18 mouse cellular contexts compared by ENCODE assay signal in the genomic region with DNA sequence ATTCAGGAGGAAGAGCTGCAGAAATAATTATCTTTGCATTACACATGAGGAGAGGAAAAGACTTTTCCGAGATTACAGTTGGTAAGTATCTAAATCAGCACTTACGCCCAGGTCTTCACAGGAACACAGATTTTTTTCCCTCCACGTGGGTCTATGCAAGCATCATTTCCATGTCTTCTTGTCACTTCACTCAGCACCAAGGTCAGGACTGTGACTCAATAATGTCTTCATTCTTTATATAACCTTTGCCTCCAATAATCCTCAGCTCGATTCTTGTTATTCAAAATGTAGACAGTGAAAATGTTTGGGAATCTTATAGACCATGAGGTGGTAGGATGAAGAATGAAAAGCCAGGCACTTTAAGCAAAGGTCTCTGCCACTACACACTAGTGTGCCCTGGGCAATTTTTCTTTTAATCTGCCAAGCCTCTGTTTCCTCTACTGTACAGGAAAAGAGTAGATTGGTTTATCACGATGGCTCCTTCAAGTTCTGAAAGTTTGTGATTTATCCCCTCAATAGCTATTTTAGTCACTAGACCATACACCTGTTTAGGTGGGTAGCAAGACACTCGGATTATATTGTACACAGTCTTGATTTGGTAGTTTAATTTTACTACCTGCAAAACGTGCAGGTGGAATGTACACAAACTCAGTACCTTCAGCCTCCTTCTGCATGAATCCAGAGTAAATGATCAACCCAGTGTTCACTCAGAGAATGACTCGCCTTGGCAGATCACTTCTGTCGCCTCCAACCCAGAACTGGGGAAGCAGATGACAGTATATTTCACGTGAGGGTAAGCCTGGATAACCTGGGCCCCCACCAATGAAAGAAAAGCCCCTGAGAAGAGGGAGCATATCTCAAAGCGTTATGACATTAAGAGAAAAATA.
DNase-seq lines count a peak whose midpoint lies in the region; ATAC-seq and TF ChIP-seq lines count a peak whose summit lies in the region.
"Had no signal": no experiment of that assay in that cellular context is flagged by ENCODE, and none has a peak within 500 bp of the region (broad histone marks: within the 10 kb centered on the region; RNA-seq: fewer than 3 reads in every experiment).

No protein-coding gene starts in this region.

- no peaks in the 10 kb centered on the region for H3K36me3 ChIP-seq in midbrain, embryonic 10.5 days
- no peaks in the 10 kb centered on the region for H3K36me3 ChIP-seq in midbrain, embryonic 15.5 days (replicated peaks)
- no peaks in the 10 kb centered on the region for H3K36me3 ChIP-seq in intestine, embryonic 16.5 days (ENCODE audit: control insufficient read depth, insufficient read depth, low read length)
- H3K36me3 ChIP-seq: embryonic facial prominence, embryonic 10.5 days; heart, embryonic 12.5 days; hindbrain, embryonic 10.5 days had no signal

- no peak for TF ChIP-seq POLR2A in cerebellum, adult 2 months (IDR thresholded peaks at IDR 0.05; ENCODE audit: borderline replicate concordance, insufficient read depth, low read length)

- no peak overlapping the region for H3K27ac ChIP-seq in midbrain, embryonic 10.5 days (replicated peaks)
- H3K27ac ChIP-seq in midbrain, embryonic 15.5 days = no peak overlapping the region
- 0 out of 2 replicates have a peak overlapping the region, but pooled peaks have one; percentile 34 for H3K27ac ChIP-seq in intestine, embryonic 16.5 days (ENCODE audit: low read length)
- H3K27ac ChIP-seq in cerebellum, adult 2 months (ENCODE audit: insufficient read depth, low read length) = no peak overlapping the region
- H3K27ac ChIP-seq: embryonic facial prominence, embryonic 10.5 days; forebrain, embryonic 13.5 days; gastrocnemius, adult 2 months; hindbrain, embryonic 10.5 days had no signal

- H3K27me3 ChIP-seq in midbrain, embryonic 10.5 days (ENCODE audit: low read depth, poor library complexity, severe bottlenecking) = peaks cover 83% of the 10 kb centered on the region
- H3K27me3 ChIP-seq in midbrain, embryonic 15.5 days (replicated peaks) = no peaks in the 10 kb centered on the region
- no peaks in the 10 kb centered on the region for H3K27me3 ChIP-seq in intestine, embryonic 16.5 days (replicated peaks; ENCODE audit: control insufficient read depth, insufficient read depth, low read length)
- no peaks in the 10 kb centered on the region for H3K27me3 ChIP-seq in cerebellum, adult 2 months (ENCODE audit: control insufficient read depth, insufficient read depth, low read length)
- H3K27me3 ChIP-seq: forebrain, embryonic 13.5 days; heart, embryonic 12.5 days had no signal

- peak; percentile 6 for DNase-seq in kidney, adult 9 months
- no peak for DNase-seq in kidney, postnatal 10 days
- peak; percentile 5 for DNase-seq in midbrain, embryonic 10.5 days (ENCODE audit: low spot score)
- peak; percentile 39 for DNase-seq in large intestine, adult 2 months (ENCODE audit: low read depth, low spot score)
- DNase-seq in cerebellum, adult 2 months = no peak
- no peak for DNase-seq in urinary bladder, postnatal 36 days (ENCODE audit: low spot score in 2 of 2)
- DNase-seq: adrenal gland, postnatal 14 days; cerebellum, adult 18-20 months; cerebellum, postnatal 10 days; gastrocnemius, adult 2 months; gastrocnemius, postnatal 25 days had no signal

- no peak overlapping the region for H3K9ac ChIP-seq in midbrain, embryonic 15.5 days
- H3K9ac ChIP-seq in intestine, embryonic 16.5 days (ENCODE audit: low read depth, low read length) = no peak overlapping the region
- H3K9ac ChIP-seq: forebrain, embryonic 13.5 days; heart, embryonic 12.5 days had no signal

- peaks cover 35% of the 10 kb centered on the region for H3K4me1 ChIP-seq in midbrain, embryonic 10.5 days
- peaks cover 10% of the 10 kb centered on the region for H3K4me1 ChIP-seq in midbrain, embryonic 15.5 days
- no peaks in the 10 kb centered on the region; the same call in 1 of the 2 replicates for H3K4me1 ChIP-seq in intestine, embryonic 16.5 days (ENCODE audit: control insufficient read depth, insufficient read depth, low read length)
- H3K4me1 ChIP-seq in cerebellum, adult 2 months (ENCODE audit: control insufficient read depth, insufficient read depth, low read length) = no peaks in the 10 kb centered on the region

- no peaks in the 10 kb centered on the region for H3K9me3 ChIP-seq in midbrain, embryonic 10.5 days (replicated peaks)
- H3K9me3 ChIP-seq in midbrain, embryonic 15.5 days = no peaks in the 10 kb centered on the region
- no peaks in the 10 kb centered on the region for H3K9me3 ChIP-seq in intestine, embryonic 16.5 days (ENCODE audit: control insufficient read depth, low read length)
- H3K9me3 ChIP-seq: embryonic facial prominence, embryonic 10.5 days; forebrain, embryonic 13.5 days; heart, embryonic 12.5 days; hindbrain, embryonic 10.5 days had no signal

- 89% methylated on average over 11 of the region's 11 CpGs for WGBS in midbrain, embryonic 10.5 days
- WGBS in midbrain, embryonic 15.5 days = 88% methylated on average over 11 of the region's 11 CpGs
- 59% methylated on average over 11 of the region's 11 CpGs for WGBS in intestine, embryonic 16.5 days
- WGBS in large intestine, adult 2 months = 31% methylated on average over 11 of the region's 11 CpGs
- 93% methylated on average over 11 of the region's 11 CpGs for WGBS in cerebellum, adult 2 months

- no peak for ATAC-seq in midbrain, embryonic 15.5 days (replicated peaks)
- peak; percentile 97 for ATAC-seq in intestine, embryonic 16.5 days
- ATAC-seq: activated CD4-positive, CD25-positive, alpha-beta regulatory T cell, adult 4 months; forebrain, embryonic 13.5 days had no signal

- H3K4me2 ChIP-seq in midbrain, embryonic 15.5 days = no peak overlapping the region
- no peak overlapping the region for H3K4me2 ChIP-seq in intestine, embryonic 16.5 days (ENCODE audit: low read depth, low read length)
- H3K4me2 ChIP-seq: forebrain, embryonic 13.5 days; heart, embryonic 12.5 days had no signal

- no peak for TF ChIP-seq CTCF in cerebellum, adult 2 months (IDR thresholded peaks at IDR 0.05; ENCODE audit: borderline replicate concordance, insufficient read depth, low read depth, low read length)

- H3K4me3 ChIP-seq in midbrain, embryonic 10.5 days = no peak overlapping the region
- no peak overlapping the region for H3K4me3 ChIP-seq in midbrain, embryonic 15.5 days
- H3K4me3 ChIP-seq in intestine, embryonic 16.5 days (ENCODE audit: low read length) = no peak overlapping the region
- no peak overlapping the region for H3K4me3 ChIP-seq in cerebellum, adult 2 months (replicated peaks; ENCODE audit: insufficient read depth, low read depth, low read length)
- H3K4me3 ChIP-seq: embryonic facial prominence, embryonic 10.5 days; forebrain, embryonic 13.5 days; gastrocnemius, adult 2 months; heart, embryonic 12.5 days; hindbrain, embryonic 10.5 days had no signal

Comparison
In these comparisons a context has a peak if more than half of its experiments do, and no peak if none do; other contexts are left out.
1. DNase-seq: peak in kidney, adult 9 months (single experiment), midbrain, embryonic 10.5 days (single experiment) and large intestine, adult 2 months (single experiment); none in kidney, postnatal 10 days (single experiment), cerebellum, adult 2 months (0 of 2) and urinary bladder, postnatal 36 days (0 of 2).